Mouse (Mus musculus) lung, embryonic 14.5 days (tissue): ENCODE measurements around the gene Ak6. TPM values are rescaled to one million over a fixed set of nuclear protein-coding genes. Genes with fewer than 3 reads are reported as not detected.
A peak's percentile ranks its signal among the peaks of the same experiment; 100 is the strongest.

ENCODE experiments used
- ATAC-seq: fragments of 200-750 bp; cut with Nextera tagmentation; 2 replicates; pipeline ENCODE4 v1.8.0; 2017; ENCODE audit warnings: mild to moderate bottlenecking, moderate TSS enrichment, moderate library complexity; ENCODE audit not compliant: insufficient read depth
- DNase-seq: peaks from one replicate; pipeline ENCODE4 v3.0.0-alpha.2; 2015
- H3K27ac ChIP-seq: fragments of 300-500 bp; sonication (generic); 2 replicates; pipeline ENCODE4 v1.5.1; 2014; ENCODE audit warnings: low read depth, mild to moderate bottlenecking, moderate library complexity
- H3K27me3 ChIP-seq: fragments of 300-500 bp; sonication (generic); 2 replicates; pipeline ENCODE4 v1.6.1; 2014; ENCODE audit warnings: low read length, control low read depth; ENCODE audit not compliant: insufficient read depth
- H3K36me3 ChIP-seq: fragments of 300-500 bp; sonication (generic); 2 replicates; pipeline ENCODE4 v1.6.1; 2014; ENCODE audit warnings: control low read depth; ENCODE audit not compliant: insufficient read depth
- H3K4me1 ChIP-seq: fragments of 300-500 bp; sonication (generic); 2 replicates; pipeline ENCODE4 v1.6.1; 2014; ENCODE audit warnings: antibody characterized with exemption, control low read depth; ENCODE audit not compliant: insufficient read depth
- H3K4me2 ChIP-seq: fragments of 300-500 bp; sonication (generic); 2 replicates; pipeline ENCODE4 v1.6.1; 2014; ENCODE audit warnings: mild to moderate bottlenecking
- H3K4me3 ChIP-seq: fragments of 300-500 bp; sonication (generic); 2 replicates; pipeline ENCODE4 v1.5.1; 2014; ENCODE audit warnings: low read depth, low read length
- H3K9ac ChIP-seq: fragments of 300-500 bp; sonication (generic); 2 replicates; pipeline ENCODE4 v1.6.1; 2014
- H3K9me3 ChIP-seq: fragments of 300-500 bp; sonication (generic); 2 replicates; pipeline ENCODE4 v1.6.1; 2016; ENCODE audit warnings: low read depth, low read length, control low read depth
- CTCF ChIP-seq: IDR thresholded peaks from 2 replicates; pipeline ENCODE4 v1.5.1; 2016; ENCODE audit warnings: antibody characterized with exemption, low read depth
- WGBS: fragments of 180-500 bp; shearing (Covaris S2); extraction: QIAGEN DNeasy Blood & Tissue Kit; methylation state at CpG from one replicate; pipeline ENCODE4 v1.1.7; 2014; 5-methylcytosine and 5-hydroxymethylcytosine counted together
- polyA plus RNA-seq: library from polyadenylated mRNA; unstranded; fragments of >200 nt; fragmentation: Nextera tagmentation; extraction: Ambion mirVana; gene quantifications from 2 replicates; pipeline ENCODE4 v1.2.1, GENCODE M21; 2014

Gene Ak6
- polyA plus RNA-seq, result 300 TPM in 2 replicates

DNA sequence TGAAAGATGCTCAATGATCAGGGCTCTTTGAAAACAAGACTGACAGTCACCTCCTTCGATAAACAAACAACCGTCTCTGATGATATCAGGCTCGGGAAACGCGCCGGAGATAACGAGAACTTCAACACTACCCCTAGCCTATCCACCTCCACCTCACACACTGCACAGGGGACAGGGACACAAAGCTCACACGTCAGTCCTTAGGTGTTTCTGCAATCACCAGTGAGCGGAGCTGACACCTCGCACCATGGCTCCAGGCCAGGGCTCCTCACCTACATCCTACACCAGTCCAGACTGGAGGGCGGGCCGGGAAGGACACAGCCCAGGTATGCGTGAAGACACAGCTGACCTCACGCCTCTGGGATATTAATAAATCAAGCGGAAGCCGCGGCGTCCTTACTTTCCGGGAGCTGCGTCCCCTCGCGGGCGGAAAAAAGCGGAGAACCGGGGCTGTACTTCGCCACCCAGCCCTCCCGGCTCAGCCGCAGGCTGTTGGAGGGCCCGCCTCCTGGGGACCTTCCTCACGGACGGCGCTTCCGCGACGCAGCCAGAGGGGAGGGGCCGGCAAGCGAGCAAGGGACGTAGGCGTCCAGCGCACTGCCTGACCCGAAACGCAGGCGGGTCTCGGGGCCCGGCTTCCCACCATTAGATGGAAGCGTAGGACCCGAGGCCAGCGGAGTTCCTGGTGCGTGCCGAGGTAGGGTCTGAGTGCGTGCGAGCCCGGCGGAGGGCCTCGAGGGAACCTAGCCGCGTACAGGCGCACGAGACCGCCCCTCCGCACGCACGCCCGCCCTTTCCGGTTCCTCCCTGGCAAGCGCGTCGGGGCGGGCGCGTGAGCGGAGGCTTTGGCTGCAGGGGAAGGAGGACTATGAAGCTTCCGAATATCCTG, at the start of gene Ak6, which contains the start of gene Rad17:
Ak6 (plus strand) TSS at position 430 of the 889 bp plus-strand sequence.
Rad17 (minus strand) TSS at position 502 of the 889 bp plus-strand sequence.
- Histone ChIP-seq H3K4me3 (peak within 1 kb of the TSS; percentile 95), H3K27ac (peak within 1 kb of the TSS; percentile 95), H3K27me3 (no peaks in the 10 kb centered on the region), H3K36me3 (peaks cover 21% of the 10 kb centered on the region), H3K9me3 (no peaks in the 10 kb centered on the region), H3K4me2 (peak within 1 kb of the TSS; percentile 71), H3K9ac (peak within 1 kb of the TSS; percentile 87), H3K4me1 (peaks cover 3% of the 10 kb centered on the region; the same call in 1 of the 2 replicates)
- DNase-seq, result peak; percentile 97
- peak; percentile 98 for ATAC-seq
- WGBS, result under 1% methylated on average over 73 of the region's 73 CpGs
- peak; percentile 39 for TF ChIP-seq CTCF

GRCm38 (mm10) chr13:100601034-100601433, 49.7 kb upstream of the Ak6 start:
- ATAC-seq, result peak; percentile 47; the same call in 1 of the 2 replicates
- Histone ChIP-seq H3K27me3 (no peaks in the 10 kb centered on the region), H3K9me3 (no peaks in the 10 kb centered on the region), H3K4me3 (no peak overlapping the region), H3K27ac (no peak overlapping the region), H3K4me2 (peak overlapping the region; percentile 19; the same call in 1 of the 2 replicates), H3K4me1 (no peaks in the 10 kb centered on the region), H3K36me3 (no peaks in the 10 kb centered on the region), H3K9ac (no peak overlapping the region)
- no peak for TF ChIP-seq CTCF
- DNase-seq, result no peak
- 51% methylated on average over 8 of the region's 8 CpGs for WGBS

GRCm38 (mm10) chr13:100602239-100602902, 48.4 kb upstream of the Ak6 start:
- DNase-seq, result no peak
- Histone ChIP-seq H3K27ac (no peak overlapping the region), H3K9ac (no peak overlapping the region), H3K4me3 (no peak overlapping the region), H3K4me1 (no peaks in the 10 kb centered on the region), H3K4me2 (no peak overlapping the region), H3K9me3 (no peaks in the 10 kb centered on the region), H3K36me3 (no peaks in the 10 kb centered on the region), H3K27me3 (no peaks in the 10 kb centered on the region)
- no peak for TF ChIP-seq CTCF
- ATAC-seq, result no peak
- 72% methylated on average over 5 of the region's 5 CpGs for WGBS

DNA sequence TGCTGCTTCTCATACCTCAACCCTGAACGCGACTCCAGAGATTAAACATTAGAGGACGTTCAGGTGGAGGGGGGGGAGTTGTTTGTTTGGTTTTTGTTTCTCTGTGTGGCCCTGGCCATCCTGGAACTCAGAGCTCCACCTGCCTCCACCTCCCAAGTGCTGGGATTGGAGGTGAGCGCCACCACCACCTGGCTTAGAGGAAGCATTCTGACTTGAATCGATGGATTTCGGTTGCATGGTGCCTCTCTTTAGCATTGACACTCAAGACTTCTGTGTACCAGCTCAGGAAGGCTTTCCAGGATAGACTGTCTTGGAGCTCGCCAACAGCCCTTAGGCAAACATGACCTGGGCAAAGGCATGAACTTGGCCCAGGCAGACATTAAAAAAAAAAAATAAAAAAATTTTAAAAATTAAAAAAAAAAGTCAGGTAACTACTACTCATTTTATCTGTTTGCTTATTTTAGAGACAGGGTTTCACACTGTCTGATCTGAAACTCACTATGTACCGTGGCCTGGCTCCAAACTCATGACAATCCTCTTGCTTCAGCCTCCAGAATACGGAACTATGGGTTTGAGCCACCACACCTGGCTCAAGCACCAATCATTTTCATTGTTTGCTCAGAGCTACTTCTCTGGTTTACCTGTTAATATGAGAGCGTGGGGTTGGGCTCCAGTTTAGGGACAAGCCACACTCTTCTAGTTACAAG, 47.6 kb upstream of the Ak6 start:
- DNase-seq, result no peak
- H3K4me2 ChIP-seq, result no peak overlapping the region
- TF ChIP-seq CTCF, result no peak
- no peaks in the 10 kb centered on the region for H3K9me3 ChIP-seq
- H3K4me1 ChIP-seq, result no peaks in the 10 kb centered on the region
- no peak overlapping the region for H3K9ac ChIP-seq
- H3K27ac ChIP-seq, result no peak overlapping the region
- H3K27me3 ChIP-seq, result no peaks in the 10 kb centered on the region
- ATAC-seq, result no peak
- no peak overlapping the region for H3K4me3 ChIP-seq
- WGBS, result 78% methylated on average over 10 of the region's 10 CpGs
- H3K36me3 ChIP-seq, result no peaks in the 10 kb centered on the region

DNA sequence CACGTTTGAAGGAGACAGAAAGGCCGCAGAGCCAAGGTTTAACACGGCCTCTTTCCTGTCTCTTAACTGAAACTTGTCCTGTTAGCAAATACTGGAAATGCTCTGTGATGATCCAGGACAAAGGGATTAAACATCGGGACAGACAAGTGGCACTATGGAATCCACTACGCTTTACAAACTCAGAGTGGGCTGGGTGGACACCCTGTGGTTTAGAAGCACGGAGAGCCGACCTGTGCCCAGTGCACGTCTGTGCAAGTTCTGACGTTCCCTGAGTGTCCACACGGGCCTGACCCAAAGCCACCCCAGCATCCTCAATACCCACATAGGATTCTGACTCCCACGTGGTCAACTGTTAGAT, 47.1 kb upstream of the Ak6 start:
- no peak overlapping the region for H3K9ac ChIP-seq
- H3K9me3 ChIP-seq, result no peaks in the 10 kb centered on the region
- 81% methylated on average over 11 of the region's 11 CpGs for WGBS
- H3K27me3 ChIP-seq, result no peaks in the 10 kb centered on the region
- no peak overlapping the region for H3K4me3 ChIP-seq
- TF ChIP-seq CTCF, result no peak
- no peak overlapping the region for H3K4me2 ChIP-seq
- no peaks in the 10 kb centered on the region for H3K4me1 ChIP-seq
- ATAC-seq (no peak), DNase-seq (no peak)
- no peak overlapping the region for H3K27ac ChIP-seq
- no peaks in the 10 kb centered on the region for H3K36me3 ChIP-seq

DNA sequence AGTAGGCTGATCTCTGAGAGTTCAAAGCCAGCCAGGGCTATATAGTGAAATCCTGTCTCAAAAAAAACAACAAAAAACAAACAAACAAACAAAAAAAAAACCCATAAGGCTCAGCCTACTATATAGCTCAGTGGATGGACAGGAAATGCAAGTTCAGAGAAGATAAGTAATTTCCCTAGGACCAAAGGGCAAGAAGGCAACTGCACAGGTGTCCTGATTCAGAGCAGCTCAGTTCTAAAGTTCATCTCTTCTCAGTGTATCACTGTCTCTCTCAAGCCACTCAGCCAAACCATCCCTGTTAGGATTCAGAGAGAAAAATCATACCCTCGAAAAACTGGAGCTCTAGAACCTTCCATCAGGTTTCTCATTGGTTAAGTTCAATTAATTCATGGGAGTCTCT, 44.9 kb upstream of the Ak6 start:
- Histone ChIP-seq H3K27me3 (no peaks in the 10 kb centered on the region), H3K4me2 (no peak overlapping the region), H3K4me3 (no peak overlapping the region), H3K4me1 (no peaks in the 10 kb centered on the region), H3K9ac (no peak overlapping the region), H3K9me3 (no peaks in the 10 kb centered on the region), H3K27ac (no peak overlapping the region), H3K36me3 (peaks cover 3% of the 10 kb centered on the region; the same call in 1 of the 2 replicates)
- TF ChIP-seq CTCF, result no peak
- DNase-seq (no peak), ATAC-seq (no peak)
- WGBS, result 69% methylated on average over 1 of the region's 1 CpGs
